Mouse (Mus musculus) heart, adult 2 months (tissue): ENCODE data around the gene Gm7030.
"Not testable (repeated sequence)": the region's sequence is repeated elsewhere in the genome, so short reads cannot be mapped to it uniquely, and the experiment has no call there.

Experiments used
- CTCF ChIP-seq: fragments of 200-600 bp; IDR thresholded peaks from 2 replicates; pipeline ENCODE4 v1.8.1; 2022; ENCODE audit warnings: antibody characterized with exemption, mild to moderate bottlenecking, moderate library complexity
- POLR2A ChIP-seq: fragments of 200-500 bp; IDR thresholded peaks from 2 replicates; pipeline ENCODE4 v1.6.1; 2011; ENCODE audit warnings: mild to moderate bottlenecking, low read depth, low read length, control low read depth; ENCODE audit not compliant: insufficient read depth

DNA sequence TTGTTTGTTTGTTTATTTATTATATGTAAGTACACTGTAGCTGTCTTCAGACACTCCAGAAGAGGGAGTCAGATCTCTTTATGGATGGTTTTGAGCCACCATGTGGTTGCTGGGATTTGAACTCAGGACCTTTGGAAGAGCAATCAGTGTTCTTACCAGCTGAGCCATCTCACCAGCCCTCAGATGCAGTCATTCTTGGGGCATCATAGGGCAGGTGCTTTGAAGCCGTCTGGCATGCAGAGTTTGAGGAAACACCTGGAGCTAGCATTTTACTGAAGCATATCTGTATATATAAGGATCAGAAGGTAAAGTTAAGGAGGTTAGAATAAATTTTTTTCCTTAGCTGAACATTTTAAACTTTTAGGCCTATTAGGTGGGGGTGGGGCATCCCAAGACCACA, 43.2 kb downstream of the Gm7030 start:
- not testable (repeated sequence) for TF ChIP-seq CTCF, POLR2A
